Mouse (Mus musculus): ENCODE measurements around the gene Pi4k2a.

The Pi4k2a gene

DNA sequence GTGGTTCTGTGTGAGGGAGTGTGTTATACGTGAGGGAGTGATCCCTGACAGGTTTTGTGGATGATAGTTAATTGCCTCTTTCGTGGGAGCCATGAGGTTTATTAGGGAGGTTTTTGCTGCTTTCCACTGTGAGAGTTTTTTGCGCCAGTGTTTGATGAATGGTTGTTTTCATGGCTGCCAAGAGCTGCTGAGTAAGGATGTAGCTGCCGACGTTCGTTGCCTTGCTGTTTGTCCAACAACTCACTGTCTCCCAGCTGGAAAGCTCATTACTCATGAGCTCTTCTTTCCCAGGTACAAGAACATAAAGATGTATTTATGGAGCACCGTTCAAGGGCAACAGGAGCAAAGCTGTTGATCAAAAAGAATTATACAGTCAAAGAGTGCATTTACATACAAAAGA is 73.9 kb downstream of the Pi4k2a start:
- DNase-seq (ENCODE audit: low spot score in 2 of 2) = no peak

DNA sequence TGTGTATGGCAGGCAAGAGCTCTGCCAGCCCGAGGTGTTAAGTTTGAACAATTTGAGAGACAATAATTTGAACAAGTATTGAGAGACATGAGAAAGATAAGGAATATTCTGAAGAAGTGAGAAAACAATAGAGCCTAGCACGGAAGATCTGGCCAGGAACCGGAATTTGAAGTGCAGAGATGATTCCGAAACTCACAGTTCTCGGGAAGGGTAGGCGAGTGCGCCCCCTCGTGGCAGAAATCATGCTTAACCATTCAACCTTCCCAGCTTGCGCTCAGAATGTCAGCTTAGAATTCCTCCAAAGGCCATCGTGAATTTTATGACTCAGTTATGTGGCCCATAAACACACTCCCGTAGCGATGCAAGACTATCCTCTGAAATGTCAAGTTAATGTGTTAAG is 75.9 kb downstream of the Pi4k2a start:
- DNase-seq (ENCODE audit: low spot score in 2 of 2) = peak; percentile 77 to 81

DNA sequence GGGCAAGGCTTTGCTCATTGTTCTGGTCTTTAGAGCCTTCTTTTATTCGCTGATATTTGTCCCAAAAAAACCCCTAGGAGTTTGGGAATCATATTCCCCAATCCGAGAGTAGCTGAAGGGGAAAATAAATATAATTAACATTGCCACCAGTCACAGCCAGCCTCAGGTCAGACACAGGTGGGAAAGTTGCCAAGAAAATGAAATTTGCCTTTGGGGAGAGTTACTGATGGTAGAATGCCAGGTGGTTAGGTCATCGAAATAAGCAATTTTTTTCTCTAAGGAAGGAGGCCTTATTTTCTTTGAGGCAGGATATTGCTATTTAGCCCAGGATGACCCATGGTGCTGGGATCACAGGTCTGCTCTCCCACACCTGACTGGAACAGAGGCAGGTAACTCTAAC is 76.5 kb downstream of the Pi4k2a start:
- no peak for DNase-seq (ENCODE audit: low spot score in 2 of 2)

DNA sequence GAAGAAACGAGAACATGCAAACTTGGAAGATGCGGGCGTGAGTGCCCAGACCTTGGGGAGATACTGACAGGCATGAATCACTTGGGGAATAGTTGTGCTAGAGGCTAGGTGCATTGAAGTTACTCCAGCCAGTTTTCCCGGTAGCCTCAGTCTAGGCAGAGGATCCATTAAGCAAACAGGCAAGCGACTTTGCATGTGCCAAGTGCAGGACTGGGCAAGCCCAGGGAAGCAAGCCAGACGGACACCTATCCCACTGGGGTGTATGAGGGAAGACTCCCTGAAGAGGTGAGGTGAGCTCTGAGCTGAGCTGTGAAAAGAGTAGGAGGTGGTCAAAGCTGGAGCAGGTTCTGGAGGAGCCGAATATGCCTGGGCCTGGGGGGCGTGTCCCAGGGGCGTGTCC is 77.2 kb downstream of the Pi4k2a start:
- DNase-seq (ENCODE audit: low spot score in 2 of 2) = no peak

DNA sequence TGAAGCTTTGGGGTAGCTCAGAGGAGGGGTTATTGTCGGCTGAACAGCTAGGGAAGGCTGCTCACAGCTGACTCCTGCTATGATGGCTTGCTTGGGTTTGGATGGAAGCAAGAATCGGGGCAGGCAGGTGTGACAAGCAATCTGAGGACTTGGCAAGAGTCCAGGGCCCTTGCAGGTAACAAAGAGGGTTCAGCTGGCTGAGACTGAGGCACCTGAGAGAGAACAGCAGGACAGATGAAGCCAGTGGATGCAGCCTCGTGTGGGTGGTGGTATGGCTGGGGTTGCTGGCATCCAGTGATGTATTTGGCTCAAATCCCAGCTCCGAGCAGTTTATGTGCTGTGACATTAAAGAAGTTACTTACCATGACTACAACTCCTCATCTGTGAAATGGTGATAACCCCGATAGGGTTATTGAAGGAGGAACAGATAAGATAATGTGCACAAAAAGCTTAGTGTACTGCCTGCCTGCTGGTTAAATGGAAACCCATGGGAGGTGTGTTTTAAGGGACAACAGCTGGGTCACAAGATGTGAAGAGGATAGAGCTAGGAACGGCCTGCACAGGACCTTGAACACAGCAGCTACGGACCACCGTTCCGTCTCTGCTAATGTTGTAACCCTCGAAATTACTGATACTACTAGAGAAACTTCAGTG is 79.2 kb downstream of the Pi4k2a start:
- no peak for DNase-seq (ENCODE audit: low spot score in 2 of 2)

DNA sequence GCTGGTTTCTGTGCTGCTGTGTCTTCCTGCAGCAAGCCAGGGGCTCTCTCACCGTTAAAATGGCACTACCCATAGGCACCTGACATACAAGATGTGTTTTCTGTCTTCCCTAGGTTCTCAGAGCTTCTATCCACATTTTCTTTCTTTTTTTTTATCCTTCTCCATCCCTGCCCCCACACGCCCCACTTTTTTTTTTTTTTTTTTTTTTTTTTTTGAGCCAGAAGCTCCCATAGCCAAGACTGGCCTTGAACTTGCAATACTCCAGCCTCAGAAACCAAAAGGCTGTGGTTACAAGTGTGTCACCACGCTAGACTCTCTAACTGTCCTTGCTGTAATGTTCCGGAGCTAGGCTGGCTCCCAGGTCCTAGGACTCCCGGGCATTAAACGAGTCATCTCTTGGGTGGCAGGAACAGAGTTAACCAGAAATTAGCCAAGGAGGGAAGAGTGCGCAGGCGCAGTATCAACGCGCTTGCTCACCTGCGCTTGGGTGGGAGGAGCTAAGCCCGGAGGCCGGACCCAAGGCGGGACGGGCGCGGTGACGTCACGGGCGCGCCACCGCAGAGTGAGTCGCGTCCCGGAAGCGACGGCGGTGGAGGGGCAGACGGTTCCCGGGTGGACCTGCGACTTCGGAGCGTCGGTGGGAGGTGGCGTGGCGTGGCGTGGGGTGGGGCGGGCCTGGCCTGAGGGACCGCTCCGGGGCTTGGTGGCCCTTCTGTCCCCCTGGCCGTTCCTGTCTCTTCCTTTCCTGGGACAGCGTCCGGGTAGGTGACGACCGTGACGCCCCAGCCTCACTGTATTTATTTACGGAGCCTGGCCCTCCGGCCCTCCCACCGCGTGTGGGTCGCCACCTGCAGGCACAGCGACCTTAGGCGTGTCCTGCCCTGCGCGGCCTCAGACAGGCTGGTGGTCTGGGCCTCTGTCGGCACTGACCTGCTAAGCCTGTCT is 80.0 kb downstream of the Pi4k2a start:
- peak; percentile 88 to 91 for DNase-seq (ENCODE audit: low spot score in 2 of 2)

Data from urinary bladder, adult 18-20 months (tissue).